Mouse (Mus musculus): ENCODE measurements at regions not wholly inside any gene's neighbourhood (a gene's known extent, or its start where the extent isn't known, plus 50 kb on each side); places are given as distances from the start of the nearest gene placed in this dataset.

GRCm38 (mm10) chr15:54177791-54178190, 293.1 kb downstream of the Gm7489 start:
- no peaks in the 10 kb centered on the region for H3K27me3 ChIP-seq (ENCODE audit: control insufficient read depth, insufficient read depth, low read length)
- H3K4me1 ChIP-seq (ENCODE audit: control insufficient read depth, insufficient read depth, low read length): no peaks in the 10 kb centered on the region
- DNase-seq: no peak
- no peaks in the 10 kb centered on the region for H3K36me3 ChIP-seq (ENCODE audit: control insufficient read depth, insufficient read depth, low read length)
- H3K79me2 ChIP-seq (replicated peaks; ENCODE audit: control insufficient read depth, insufficient read depth, low read length): no peaks in the 10 kb centered on the region
- no peak overlapping the region for H3K27ac ChIP-seq
- no peak overlapping the region for H3K9ac ChIP-seq (ENCODE audit: low read depth, low read length)
- TF ChIP-seq CTCF (IDR thresholded peaks at IDR 0.05) (no peak), POLR2A (IDR thresholded peaks at IDR 0.05; ENCODE audit: insufficient read depth, low read depth, low read length) (no peak)
- intact Hi-C loops (cut with DNase I): no loop called here
- 90% methylated on average over 3 of the region's 3 CpGs for WGBS
- H3K4me3 ChIP-seq: no peak overlapping the region

Data from heart, adult 2 months (tissue).